Mouse (Mus musculus) liver, embryonic 11.5 days (tissue): ENCODE measurements at regions not wholly inside any gene's neighbourhood (a gene's known extent, or its start where the extent isn't known, plus 50 kb on each side); places are given as distances from the start of the nearest gene placed in this dataset.
A peak's percentile ranks its signal among the peaks of the same experiment; 100 is the strongest.

Experiments
- ATAC-seq: fragments of 200-750 bp; cut with Nextera tagmentation; replicated peaks from 2 replicates; pipeline ENCODE4 v1.8.0; 2017; ENCODE audit warnings: moderate number of reproducible peaks, mild to moderate bottlenecking, moderate TSS enrichment, moderate library complexity; ENCODE audit not compliant: low FRiP score
- DNase-seq: peaks from one replicate; pipeline ENCODE4 v3.0.0-alpha.2; 2017; ENCODE audit warnings: low spot score
- H3K27ac ChIP-seq: fragments of 300-500 bp; sonication (generic); 2 replicates; pipeline ENCODE4 v1.5.1; 2014; ENCODE audit warnings: mild to moderate bottlenecking, low read depth, low read length, control low read depth
- H3K27me3 ChIP-seq: fragments of 300-500 bp; sonication (generic); replicated peaks from 2 replicates; pipeline ENCODE4 v1.6.1; 2014; ENCODE audit warnings: low read length, mixed read lengths; ENCODE audit not compliant: control insufficient read depth, insufficient read depth
- H3K36me3 ChIP-seq: fragments of 300-500 bp; sonication (generic); 2 replicates; pipeline ENCODE4 v1.6.1; 2014; ENCODE audit warnings: mild to moderate bottlenecking, low read length, moderate library complexity, mixed read lengths; ENCODE audit not compliant: control insufficient read depth, insufficient read depth
- H3K4me1 ChIP-seq: fragments of 300-500 bp; sonication (generic); replicated peaks from 2 replicates; pipeline ENCODE4 v1.6.1; 2014; ENCODE audit warnings: low read length, mixed read lengths; ENCODE audit not compliant: control insufficient read depth, insufficient read depth
- H3K4me2 ChIP-seq: fragments of 300-500 bp; sonication (generic); 2 replicates; pipeline ENCODE4 v1.6.1; 2014; ENCODE audit warnings: mild to moderate bottlenecking, control low read depth, moderate library complexity
- H3K4me3 ChIP-seq: fragments of 300-500 bp; sonication (generic); 2 replicates; pipeline ENCODE4 v1.5.1; 2014; ENCODE audit warnings: low read depth, low read length, control low read depth
- H3K9ac ChIP-seq: fragments of 300-500 bp; sonication (generic); 2 replicates; pipeline ENCODE4 v1.6.1; 2014; ENCODE audit warnings: low read depth, low read length, control low read depth
- H3K9me3 ChIP-seq: fragments of 300-500 bp; sonication (generic); 2 replicates; pipeline ENCODE4 v1.6.1; 2016; ENCODE audit warnings: low read length, inconsistent platforms, mixed read lengths; ENCODE audit not compliant: control insufficient read depth
- WGBS: fragments of 180-500 bp; shearing (Covaris S2); extraction: QIAGEN DNeasy Blood & Tissue Kit; methylation state at CpG from one replicate; pipeline ENCODE4 v1.1.7; 2014; 5-methylcytosine and 5-hydroxymethylcytosine counted together

DNA sequence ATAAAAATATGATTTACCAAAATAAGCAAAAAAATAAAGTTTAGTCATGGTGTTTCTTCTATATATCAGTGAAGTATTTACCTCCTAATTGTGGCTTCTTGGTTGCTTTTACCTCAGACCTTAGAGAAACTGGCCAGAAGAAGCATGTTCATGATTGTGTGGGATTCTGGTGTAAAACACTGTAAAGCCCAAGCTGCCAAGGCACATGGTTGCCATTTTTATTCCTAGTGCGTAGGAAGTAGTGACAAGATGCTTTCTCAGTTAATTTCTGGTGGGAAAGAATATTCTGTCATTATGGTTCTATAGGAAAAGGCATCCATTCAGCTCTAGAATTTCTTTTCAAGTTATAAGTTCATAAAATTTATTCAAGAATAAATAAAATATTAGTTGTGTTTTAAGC lies 805.2 kb downstream of the Olfm4 start:
- Histone ChIP-seq H3K27me3 (no peaks in the 10 kb centered on the region), H3K27ac (no peak overlapping the region), H3K9ac (no peak overlapping the region), H3K4me2 (no peak overlapping the region), H3K9me3 (no peaks in the 10 kb centered on the region), H3K4me3 (no peak overlapping the region), H3K36me3 (no peaks in the 10 kb centered on the region), H3K4me1 (no peaks in the 10 kb centered on the region)
- DNase-seq: no peak
- ATAC-seq: no peak
- WGBS: 71% methylated on average over 1 of the region's 1 CpGs

DNA sequence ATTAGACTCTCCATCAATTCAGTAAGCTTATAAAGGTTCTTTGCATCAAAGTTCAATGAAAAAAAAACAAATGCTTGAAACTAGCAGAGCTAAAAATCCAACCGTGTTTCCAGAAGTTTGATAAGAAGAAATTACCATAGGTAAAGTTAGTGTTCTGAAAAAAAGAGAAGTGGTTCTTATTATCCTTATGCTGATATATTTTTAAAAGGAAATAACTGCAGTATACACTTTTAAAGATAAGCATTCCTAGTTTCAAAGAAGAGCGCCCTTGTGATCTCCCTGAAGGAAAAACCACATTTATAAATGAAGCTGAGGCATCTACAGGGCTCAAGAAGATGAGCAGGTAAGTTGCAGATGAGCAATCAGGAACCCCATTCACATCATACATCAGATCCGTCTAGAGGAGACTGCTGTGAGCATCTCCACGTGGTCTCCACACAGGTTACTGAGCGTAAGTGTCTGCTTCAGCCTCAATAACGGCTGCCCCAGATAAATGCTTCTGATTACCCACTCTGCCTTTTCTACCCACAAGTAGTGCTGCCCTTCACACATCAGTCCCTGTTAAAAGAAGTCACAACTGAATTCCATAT lies 815.6 kb downstream of the Olfm4 start:
- no peak for ATAC-seq
- DNase-seq: no peak
- no peak overlapping the region for H3K9ac ChIP-seq
- H3K4me1 ChIP-seq: no peaks in the 10 kb centered on the region
- 82% methylated on average over 6 of the region's 6 CpGs for WGBS
- H3K9me3 ChIP-seq: no peaks in the 10 kb centered on the region
- H3K4me2 ChIP-seq: no peak overlapping the region
- no peaks in the 10 kb centered on the region for H3K36me3 ChIP-seq
- H3K4me3 ChIP-seq: no peak overlapping the region
- H3K27me3 ChIP-seq: no peaks in the 10 kb centered on the region
- no peak overlapping the region for H3K27ac ChIP-seq

DNA sequence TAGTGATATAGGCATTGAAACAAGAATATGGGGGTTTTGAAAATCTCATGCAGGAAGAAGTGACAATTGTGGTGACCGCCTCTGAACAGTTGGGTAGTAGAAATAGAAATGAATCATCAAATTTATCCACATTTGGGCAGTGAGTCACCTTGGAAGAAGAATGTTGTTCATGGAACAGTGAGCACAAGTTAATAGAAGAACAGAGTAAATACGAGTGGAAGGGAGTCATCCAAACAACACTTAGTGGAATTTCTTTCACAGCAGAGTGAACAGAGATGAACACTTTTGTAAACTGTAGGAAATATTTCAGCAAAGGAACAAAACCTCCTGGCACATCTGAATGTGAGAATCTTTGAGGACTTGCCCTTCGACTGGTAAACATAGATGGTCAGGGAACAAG lies 846.6 kb downstream of the Olfm4 start:
- Histone ChIP-seq H3K4me3 (no peak overlapping the region), H3K9me3 (no peaks in the 10 kb centered on the region), H3K36me3 (no peaks in the 10 kb centered on the region), H3K27ac (no peak overlapping the region), H3K27me3 (no peaks in the 10 kb centered on the region), H3K4me1 (no peaks in the 10 kb centered on the region), H3K9ac (no peak overlapping the region), H3K4me2 (no peak overlapping the region)
- 76% methylated on average over 3 of the region's 3 CpGs for WGBS
- DNase-seq (no peak), ATAC-seq (no peak)

DNA sequence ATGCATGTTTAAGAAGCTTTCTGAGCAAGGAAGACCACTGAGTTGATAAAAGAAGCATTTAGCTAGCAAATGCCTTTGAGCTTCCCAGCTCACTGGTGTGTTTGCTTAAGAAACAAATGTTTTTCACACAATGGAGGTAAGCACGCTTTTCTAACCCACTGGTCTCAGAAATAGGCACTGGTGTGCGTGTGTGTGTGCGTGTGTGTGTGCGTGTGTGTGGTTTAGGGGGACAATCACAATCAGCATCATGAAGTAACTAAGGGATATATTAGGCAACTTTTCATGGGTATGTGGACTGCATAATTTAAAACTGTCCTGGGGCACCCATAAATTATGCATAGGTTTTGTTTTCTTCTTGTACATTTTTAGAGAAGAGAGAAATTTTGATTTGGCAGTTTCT lies 860.7 kb downstream of the Olfm4 start:
- WGBS: 77% methylated on average over 4 of the region's 4 CpGs
- Histone ChIP-seq H3K4me2 (no peak overlapping the region), H3K27ac (no peak overlapping the region), H3K9ac (no peak overlapping the region), H3K36me3 (no peaks in the 10 kb centered on the region), H3K4me3 (no peak overlapping the region), H3K9me3 (no peaks in the 10 kb centered on the region), H3K4me1 (no peaks in the 10 kb centered on the region), H3K27me3 (no peaks in the 10 kb centered on the region)
- DNase-seq (no peak), ATAC-seq (no peak)

DNA sequence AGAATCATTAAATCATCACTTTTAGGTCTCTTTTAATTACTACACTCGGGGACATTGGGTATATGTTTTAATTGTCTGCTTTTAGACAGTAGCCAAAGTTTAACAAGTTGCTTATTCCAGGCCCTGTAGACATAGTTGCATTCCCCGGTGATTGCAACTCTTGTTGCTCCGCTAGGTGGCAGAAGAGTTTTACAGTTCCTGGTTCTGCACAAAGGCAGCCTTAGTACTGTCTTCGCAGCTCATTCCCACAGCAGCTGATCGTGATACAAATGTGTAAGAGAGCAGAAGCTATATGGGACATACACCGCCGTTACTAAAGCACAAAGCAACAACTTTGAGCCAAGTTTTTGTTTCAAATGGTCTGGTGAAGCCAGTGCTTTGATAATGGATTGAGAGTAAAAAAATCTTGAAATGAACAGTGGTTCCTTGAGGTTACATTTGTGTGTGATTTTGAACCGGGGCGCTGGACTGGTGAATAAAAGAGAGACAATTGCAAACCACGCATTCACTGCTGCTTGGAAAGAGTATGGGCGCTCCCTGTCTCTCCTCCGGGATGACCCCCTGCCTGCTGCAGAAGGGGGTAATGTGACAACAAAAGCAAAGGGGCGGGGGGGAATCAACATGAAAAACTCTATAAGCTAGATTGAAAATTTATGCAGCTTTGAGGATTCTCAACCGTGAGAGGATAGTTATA lies 861.8 kb downstream of the Olfm4 start:
- WGBS: 34% methylated on average over 14 of the region's 14 CpGs
- Histone ChIP-seq H3K4me1 (no peaks in the 10 kb centered on the region), H3K27ac (no peak overlapping the region), H3K4me2 (no peak overlapping the region), H3K4me3 (no peak overlapping the region), H3K9ac (no peak overlapping the region), H3K36me3 (no peaks in the 10 kb centered on the region), H3K9me3 (no peaks in the 10 kb centered on the region), H3K27me3 (no peaks in the 10 kb centered on the region)
- ATAC-seq (no peak; the same call in 1 of the 2 replicates), DNase-seq (peak; percentile 33)

DNA sequence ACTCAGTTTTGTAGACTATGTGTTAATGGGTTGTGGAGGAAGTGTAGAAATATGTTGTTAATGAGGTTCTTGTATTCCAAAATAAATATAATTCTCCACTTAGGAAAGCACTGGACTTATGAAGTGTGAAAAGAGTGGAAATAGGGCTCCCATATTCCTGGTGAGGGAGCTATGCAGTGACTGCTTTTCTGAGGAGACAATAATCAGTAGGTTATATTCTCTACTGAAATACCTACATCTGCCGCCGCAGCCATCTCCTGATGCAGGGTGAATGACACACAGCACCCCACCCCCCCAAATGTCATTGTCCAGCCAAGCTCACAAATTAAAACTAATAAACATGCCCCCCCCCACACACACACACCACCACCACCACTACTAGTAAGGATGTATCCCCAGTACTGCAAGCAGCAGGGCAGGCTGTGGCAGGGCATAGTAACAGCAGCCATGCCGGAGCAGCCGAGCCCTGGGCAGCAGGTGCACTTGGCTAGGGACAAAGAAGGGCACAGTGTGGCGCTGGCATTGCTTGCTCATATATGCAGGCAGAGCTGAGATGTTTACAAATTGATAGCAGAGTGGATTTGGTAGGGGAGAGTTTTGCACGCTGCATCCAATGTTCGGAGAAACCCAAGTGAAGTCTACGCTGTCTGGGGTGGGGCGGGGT lies 862.7 kb downstream of the Olfm4 start:
- Histone ChIP-seq H3K27ac (no peak overlapping the region), H3K27me3 (no peaks in the 10 kb centered on the region), H3K4me3 (no peak overlapping the region), H3K9me3 (no peaks in the 10 kb centered on the region), H3K4me2 (no peak overlapping the region), H3K4me1 (no peaks in the 10 kb centered on the region), H3K9ac (no peak overlapping the region), H3K36me3 (no peaks in the 10 kb centered on the region)
- ATAC-seq (no peak), DNase-seq (no peak)
- 88% methylated on average over 9 of the region's 9 CpGs for WGBS
